Mouse (Mus musculus) midbrain, postnatal 0 days (tissue): ENCODE results near the gene Zc3h12c. TPM values are rescaled to one million over a fixed set of nuclear protein-coding genes. Genes with fewer than 3 reads are reported as not detected.

Source experiments
- ATAC-seq: fragments of 200-750 bp; cut with Nextera tagmentation; 2 replicates; pipeline ENCODE4 v1.8.0; 2017; ENCODE audit warnings: moderate number of reproducible peaks, mild to moderate bottlenecking, moderate TSS enrichment, moderate library complexity; ENCODE audit not compliant: low FRiP score
- DNase-seq: peaks from one replicate; pipeline ENCODE4 v3.0.0-alpha.2; 2015; ENCODE audit warnings: low spot score
- H3K27ac ChIP-seq: fragments of 300-500 bp; sonication (generic); 2 replicates; pipeline ENCODE4 v1.5.1; 2014; ENCODE audit warnings: low read depth, mild to moderate bottlenecking, low read length, mixed read lengths
- H3K27me3 ChIP-seq: fragments of 300-500 bp; sonication (generic); 2 replicates; pipeline ENCODE4 v1.6.1; 2014; ENCODE audit warnings: low read length, control low read depth, mixed read lengths; ENCODE audit not compliant: insufficient read depth
- H3K36me3 ChIP-seq: fragments of 300-500 bp; sonication (generic); 2 replicates; pipeline ENCODE4 v1.6.1; 2014; ENCODE audit warnings: low read length, control low read depth, mixed read lengths; ENCODE audit not compliant: insufficient read depth
- H3K4me1 ChIP-seq: fragments of 300-500 bp; sonication (generic); 2 replicates; pipeline ENCODE4 v1.6.1; 2014; ENCODE audit warnings: mild to moderate bottlenecking, control low read depth, antibody characterized with exemption, low read length, mixed read lengths; ENCODE audit not compliant: insufficient read depth
- H3K4me2 ChIP-seq: fragments of 300-500 bp; sonication (generic); 2 replicates; pipeline ENCODE4 v1.6.1; 2014; ENCODE audit warnings: low read depth, mild to moderate bottlenecking, low read length, mixed read lengths; ENCODE audit not compliant: poor library complexity, severe bottlenecking
- H3K4me3 ChIP-seq: fragments of 300-500 bp; sonication (generic); 2 replicates; pipeline ENCODE4 v1.5.1; 2014; ENCODE audit warnings: low read depth, mild to moderate bottlenecking, low read length, moderate library complexity
- H3K9ac ChIP-seq: fragments of 300-500 bp; sonication (generic); replicated peaks from 2 replicates; pipeline ENCODE4 v1.6.1; 2014; ENCODE audit warnings: mild to moderate bottlenecking, low read length, moderate library complexity, mixed read lengths; ENCODE audit not compliant: poor library complexity, severe bottlenecking
- H3K9me3 ChIP-seq: fragments of 300-500 bp; sonication (generic); 2 replicates; pipeline ENCODE4 v1.6.1; 2016; ENCODE audit warnings: low read length, control low read depth
- CTCF ChIP-seq: IDR thresholded peaks from 2 replicates; pipeline ENCODE4 v1.5.1; 2016; ENCODE audit warnings: antibody characterized with exemption, mild to moderate bottlenecking
- WGBS: fragments of 180-500 bp; shearing (Covaris S2); extraction: QIAGEN DNeasy Blood & Tissue Kit; methylation state at CpG from one replicate; pipeline ENCODE4 v1.1.7; 2014; 5-methylcytosine and 5-hydroxymethylcytosine counted together
- polyA plus RNA-seq: library from polyadenylated mRNA; unstranded; fragments of >200 nt; fragmentation: Nextera tagmentation; extraction: Ambion mirVana; gene quantifications from 2 replicates; pipeline ENCODE4 v1.2.1, GENCODE M21; 2015
- total RNA-seq: library from RNA; depleted of rRNA; stranded (reverse); fragments of >200 nt; gene quantifications from 2 replicates; pipeline ENCODE4 v1.2.3, GENCODE M21; 2014

Gene Zc3h12c
- total and polyA plus RNA-seq, 2 experiments from 2014 or later: 3.4 to 13.4 TPM

DNA sequence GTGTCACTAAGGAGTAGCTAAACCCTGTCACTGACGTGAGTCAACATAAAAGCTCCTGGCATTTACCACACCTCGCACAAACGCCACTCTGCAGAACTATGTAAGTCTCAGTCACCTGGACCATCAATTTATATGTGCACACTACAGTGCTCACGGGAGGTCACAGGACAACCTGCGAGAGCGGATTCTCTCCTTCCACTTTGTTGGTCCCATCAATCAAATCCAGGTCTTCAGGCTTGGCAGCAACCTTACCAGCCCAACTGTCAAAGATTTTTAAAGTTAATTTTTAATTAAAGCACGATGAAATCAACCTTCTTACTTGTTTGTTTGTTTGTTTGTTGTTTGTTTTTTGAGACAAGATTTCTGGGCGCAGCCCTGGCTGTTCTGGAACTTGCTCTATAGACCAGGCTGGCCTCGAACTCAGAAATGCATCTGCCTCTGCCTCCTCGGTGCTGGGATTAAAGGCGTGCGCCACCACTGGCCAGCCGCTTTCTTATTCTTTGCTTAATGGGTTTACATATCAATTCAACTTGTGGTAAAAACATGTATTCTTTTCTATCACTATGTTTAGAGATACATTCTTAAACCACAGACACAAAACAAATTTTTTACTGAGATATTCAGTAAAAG lies 3.2 kb downstream of the Zc3h12c start:
- no peaks in the 10 kb centered on the region for H3K36me3 ChIP-seq
- no peak for ATAC-seq
- no peak for TF ChIP-seq CTCF
- no peak overlapping the region for H3K4me2 ChIP-seq
- 0 out of 2 replicates have a peak, but pooled peaks cover 3% of the 10 kb centered on the region for H3K4me1 ChIP-seq
- no peak overlapping the region for H3K9ac ChIP-seq
- H3K27ac ChIP-seq: no peak overlapping the region
- WGBS: 87% methylated on average over 13 of the region's 13 CpGs
- DNase-seq: no peak
- no peaks in the 10 kb centered on the region for H3K9me3 ChIP-seq
- no peaks in the 10 kb centered on the region for H3K27me3 ChIP-seq
- no peak overlapping the region for H3K4me3 ChIP-seq

DNA sequence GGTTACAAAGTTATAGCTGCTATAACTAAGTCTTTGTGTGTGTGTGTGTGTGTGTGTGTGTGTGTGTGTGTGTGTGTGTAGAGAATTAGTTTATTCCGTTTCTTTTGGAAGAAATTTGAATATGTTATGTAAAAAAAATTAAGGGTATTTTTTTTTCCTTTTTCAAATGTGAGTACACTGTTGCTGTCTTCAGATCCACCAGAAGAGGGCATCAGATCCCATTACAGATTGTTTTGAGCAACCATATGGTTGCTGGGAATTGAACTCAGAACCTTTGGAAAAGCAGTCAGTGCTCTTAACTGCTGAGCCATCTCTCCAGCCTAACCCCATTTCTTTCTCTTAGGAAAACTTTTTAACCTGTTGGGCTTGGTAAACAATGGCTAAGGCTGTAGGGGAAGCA lies 7.9 kb downstream of the Zc3h12c start:
- DNase-seq (no peak), ATAC-seq (no peak)
- H3K27ac ChIP-seq: no peak overlapping the region
- no peak overlapping the region for H3K4me2 ChIP-seq
- H3K4me1 ChIP-seq: no peaks in the 10 kb centered on the region
- no peaks in the 10 kb centered on the region for H3K36me3 ChIP-seq
- peak; percentile 30; the same call in 1 of the 2 replicates for TF ChIP-seq CTCF
- no peaks in the 10 kb centered on the region for H3K27me3 ChIP-seq
- WGBS: 82% methylated on average over 1 of the region's 1 CpGs
- no peak overlapping the region for H3K4me3 ChIP-seq
- no peak overlapping the region for H3K9ac ChIP-seq
- H3K9me3 ChIP-seq: no peaks in the 10 kb centered on the region

DNA sequence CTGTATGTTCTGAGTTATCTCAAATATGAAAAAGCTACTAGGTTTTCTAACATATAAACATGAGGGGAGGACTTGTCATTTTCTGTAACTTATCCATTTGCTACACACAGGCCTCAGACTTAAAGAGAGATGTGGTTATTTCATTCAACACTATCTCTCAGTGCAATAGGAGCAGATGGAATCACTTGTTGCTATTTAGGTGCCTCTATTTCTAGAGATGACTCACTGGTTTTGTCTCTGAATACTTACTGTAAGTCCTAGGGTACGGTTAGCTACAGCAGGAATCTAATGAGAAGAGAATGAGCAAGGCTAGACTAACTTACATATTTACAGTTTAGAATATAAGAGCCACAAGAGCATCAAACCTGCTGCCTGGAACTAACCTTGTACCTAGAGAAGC lies 9.8 kb downstream of the Zc3h12c start:
- H3K27me3 ChIP-seq: no peaks in the 10 kb centered on the region
- no peak for DNase-seq
- no peak for TF ChIP-seq CTCF
- H3K4me2 ChIP-seq: no peak overlapping the region
- H3K4me3 ChIP-seq: no peak overlapping the region
- no peak overlapping the region for H3K9ac ChIP-seq
- 87% methylated on average over 1 of the region's 1 CpGs for WGBS
- no peak overlapping the region for H3K27ac ChIP-seq
- no peaks in the 10 kb centered on the region for H3K4me1 ChIP-seq
- H3K9me3 ChIP-seq: no peaks in the 10 kb centered on the region
- H3K36me3 ChIP-seq: no peaks in the 10 kb centered on the region
- ATAC-seq: no peak

DNA sequence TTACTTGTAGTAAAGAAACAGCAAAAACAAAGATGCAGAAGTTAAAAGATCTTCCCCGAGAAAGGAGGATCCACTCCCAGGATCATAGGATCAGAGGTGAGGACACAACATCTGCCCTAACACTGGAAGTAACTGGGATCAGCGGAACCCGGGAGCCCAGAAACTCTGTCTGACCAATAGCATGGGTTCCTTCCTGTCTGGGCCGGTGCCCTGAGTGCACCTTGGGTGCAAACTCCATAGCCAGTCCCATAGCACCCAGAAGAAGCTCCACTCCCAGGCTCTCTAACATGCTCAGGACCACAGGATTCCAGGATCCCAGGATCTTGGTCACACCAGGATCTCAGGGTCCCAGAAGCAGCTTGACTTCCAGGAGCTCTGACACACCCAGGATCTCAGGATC lies 13.0 kb downstream of the Zc3h12c start:
- 92% methylated on average over 4 of the region's 4 CpGs for WGBS
- no peaks in the 10 kb centered on the region for H3K9me3 ChIP-seq
- H3K27me3 ChIP-seq: no peaks in the 10 kb centered on the region
- no peak overlapping the region for H3K4me2 ChIP-seq
- no peak for ATAC-seq
- no peak overlapping the region for H3K4me3 ChIP-seq
- 0 out of 2 replicates have a peak, but pooled peaks cover 2% of the 10 kb centered on the region for H3K4me1 ChIP-seq
- no peak overlapping the region for H3K27ac ChIP-seq
- H3K36me3 ChIP-seq: no peaks in the 10 kb centered on the region
- no peak for DNase-seq
- TF ChIP-seq CTCF: no peak
- no peak overlapping the region for H3K9ac ChIP-seq

DNA sequence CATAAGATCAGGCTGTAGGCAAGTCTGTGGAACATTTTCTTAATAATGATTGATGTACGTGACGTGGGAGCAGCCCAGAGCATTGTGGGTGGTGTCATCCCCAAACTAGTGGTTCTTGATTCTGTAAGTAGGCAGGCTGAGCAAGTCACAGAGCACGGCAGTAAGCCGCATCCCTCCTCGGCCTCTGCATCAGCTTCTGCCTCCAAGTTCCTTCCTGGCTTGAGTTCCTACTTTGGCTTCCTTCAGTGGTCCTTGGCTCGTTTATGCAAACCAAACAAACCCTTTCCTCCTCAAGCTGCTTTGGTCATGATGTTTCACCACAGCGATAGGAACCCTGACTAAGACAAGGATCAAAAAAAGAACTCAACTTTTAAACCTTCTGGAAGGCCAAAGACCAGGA lies 14.1 kb downstream of the Zc3h12c start:
- no peak overlapping the region for H3K9ac ChIP-seq
- TF ChIP-seq CTCF: no peak
- H3K36me3 ChIP-seq: no peaks in the 10 kb centered on the region
- H3K27ac ChIP-seq: no peak overlapping the region
- WGBS: 64% methylated on average over 7 of the region's 7 CpGs
- H3K4me3 ChIP-seq: no peak overlapping the region
- no peaks in the 10 kb centered on the region for H3K9me3 ChIP-seq
- no peak overlapping the region for H3K4me2 ChIP-seq
- DNase-seq: no peak
- H3K27me3 ChIP-seq: no peaks in the 10 kb centered on the region
- H3K4me1 ChIP-seq: peaks cover 5% of the 10 kb centered on the region; the same call in 1 of the 2 replicates
- ATAC-seq: no peak

GRCm38 (mm10) chr9:52152076-52152826 lies 16.1 kb downstream of the Zc3h12c start:
- no peak for TF ChIP-seq CTCF
- Histone ChIP-seq H3K9ac (no peak overlapping the region), H3K4me2 (no peak overlapping the region), H3K4me3 (no peak overlapping the region), H3K27ac (peak overlapping the region; percentile 21; the same call in 1 of the 2 replicates), H3K36me3 (no peaks in the 10 kb centered on the region), H3K9me3 (no peaks in the 10 kb centered on the region), H3K4me1 (peaks cover 7% of the 10 kb centered on the region; the same call in 1 of the 2 replicates), H3K27me3 (no peaks in the 10 kb centered on the region)
- 33% methylated on average over 6 of the region's 6 CpGs for WGBS
- peak; percentile 12 for DNase-seq
- ATAC-seq: no peak
